Mouse (Mus musculus): ENCODE measurements around the gene Ttc28. TPM values are rescaled to one million over a fixed set of nuclear protein-coding genes. Genes with fewer than 3 reads are reported as not detected.
A peak's percentile ranks its signal among the peaks of the same experiment; 100 is the strongest.

Gene Ttc28
- polyA plus RNA-seq, 1 experiment from 2014 or later: 28.2 TPM

GRCm38 (mm10) chr5:110970162-110970780 lies 90.7 kb downstream of the Ttc28 start:
- no peaks in the 10 kb centered on the region for H3K9me3 ChIP-seq (replicated peaks)
- H3K4me1 ChIP-seq: 0 out of 2 replicates have a peak, but pooled peaks cover 2% of the 10 kb centered on the region
- H3K9ac ChIP-seq: no peak overlapping the region
- H3K4me3 ChIP-seq: no peak overlapping the region
- no peaks in the 10 kb centered on the region for H3K36me3 ChIP-seq
- 85% methylated on average over 9 of the region's 9 CpGs for WGBS
- no peak overlapping the region for H3K4me2 ChIP-seq (replicated peaks)
- no peak for ATAC-seq (ENCODE audit: low FRiP score)
- H3K27me3 ChIP-seq: no peaks in the 10 kb centered on the region
- H3K27ac ChIP-seq: no peak overlapping the region

DNA sequence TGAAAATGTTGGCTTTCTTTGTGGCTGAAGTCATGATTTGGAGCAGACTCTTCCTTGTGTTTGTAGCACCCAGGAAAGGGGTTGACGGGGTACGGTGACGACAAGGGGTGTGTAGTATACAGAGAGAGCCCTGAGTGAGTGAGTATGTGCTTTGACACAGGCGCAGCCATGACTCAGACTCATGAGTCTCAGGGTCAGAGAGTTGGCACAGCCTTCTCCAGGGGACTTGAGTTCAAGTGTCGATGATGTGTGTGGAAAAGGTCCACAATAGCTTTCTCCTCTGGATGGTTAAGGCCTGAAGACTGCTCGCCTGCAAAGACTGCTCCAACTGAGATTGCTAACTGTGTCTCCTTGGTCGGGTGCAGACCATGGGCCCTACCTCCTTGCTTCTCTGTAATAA lies 97.1 kb downstream of the Ttc28 start:
- peaks cover 13% of the 10 kb centered on the region for H3K4me1 ChIP-seq
- H3K4me3 ChIP-seq: no peak overlapping the region
- H3K9ac ChIP-seq: no peak overlapping the region
- 88% methylated on average over 7 of the region's 7 CpGs for WGBS
- no peak for ATAC-seq (ENCODE audit: low FRiP score)
- no peaks in the 10 kb centered on the region for H3K36me3 ChIP-seq
- no peaks in the 10 kb centered on the region for H3K9me3 ChIP-seq (replicated peaks)
- H3K27ac ChIP-seq: no peak overlapping the region
- H3K4me2 ChIP-seq (replicated peaks): no peak overlapping the region
- no peaks in the 10 kb centered on the region for H3K27me3 ChIP-seq

DNA sequence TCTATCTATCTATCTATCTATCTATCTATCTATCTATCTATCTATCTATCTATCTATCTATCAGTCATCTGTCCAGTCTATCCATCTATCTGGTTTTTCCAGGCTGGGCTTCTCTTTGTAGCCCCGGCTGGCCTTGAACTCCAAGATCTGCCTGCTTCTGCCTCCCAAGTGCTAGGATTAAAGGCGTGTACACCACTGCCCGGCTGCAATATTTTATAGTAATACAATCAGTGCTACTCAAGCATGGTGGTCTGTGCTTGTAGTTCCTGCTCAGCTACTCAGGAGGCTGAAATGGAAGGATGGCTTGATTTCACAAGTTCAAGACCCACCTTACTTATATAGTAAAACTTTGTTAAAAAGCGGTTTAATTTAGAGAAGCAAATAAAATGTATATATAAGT lies 98.2 kb downstream of the Ttc28 start:
- H3K4me2 ChIP-seq (replicated peaks): no peak overlapping the region
- ATAC-seq (ENCODE audit: low FRiP score): no peak
- WGBS: 84% methylated on average over 4 of the region's 4 CpGs
- H3K9ac ChIP-seq: no peak overlapping the region
- no peaks in the 10 kb centered on the region for H3K27me3 ChIP-seq
- peaks cover 13% of the 10 kb centered on the region for H3K4me1 ChIP-seq
- H3K36me3 ChIP-seq: no peaks in the 10 kb centered on the region
- H3K27ac ChIP-seq: no peak overlapping the region
- no peaks in the 10 kb centered on the region for H3K9me3 ChIP-seq (replicated peaks)
- H3K4me3 ChIP-seq: no peak overlapping the region

DNA sequence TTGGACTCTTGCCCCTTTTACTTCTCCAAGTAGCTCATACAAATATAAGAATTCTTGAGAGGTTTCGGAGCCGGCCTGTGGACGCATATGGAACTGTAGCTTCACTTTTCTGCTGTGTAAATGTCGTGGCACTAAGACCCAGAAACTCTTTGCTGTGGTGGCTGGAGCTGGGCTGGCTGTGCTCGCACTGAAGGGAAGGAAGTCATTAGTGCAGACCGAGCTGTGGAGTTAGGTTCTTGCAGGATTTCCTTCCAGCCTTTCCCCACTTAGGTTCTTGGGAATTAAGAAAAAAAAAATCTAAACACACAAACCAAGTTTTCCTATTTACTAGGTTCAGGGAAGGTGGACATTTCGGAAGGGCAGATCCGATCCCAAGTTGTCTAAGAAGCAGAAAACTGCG lies 98.9 kb downstream of the Ttc28 start:
- Histone ChIP-seq H3K9me3 (replicated peaks) (no peaks in the 10 kb centered on the region), H3K27me3 (no peaks in the 10 kb centered on the region), H3K4me2 (replicated peaks) (peak overlapping the region; percentile 93), H3K4me1 (peaks cover 14% of the 10 kb centered on the region), H3K4me3 (peak overlapping the region; percentile 77), H3K36me3 (no peaks in the 10 kb centered on the region), H3K9ac (peak overlapping the region; percentile 88), H3K27ac (peak overlapping the region; percentile 89)
- ATAC-seq (ENCODE audit: low FRiP score): peak; percentile 62; the same call in 1 of the 2 replicates
- WGBS: 2% methylated on average over 9 of the region's 9 CpGs

GRCm38 (mm10) chr5:110979011-110979860 lies 99.6 kb downstream of the Ttc28 start:
- WGBS: under 1% methylated on average over 92 of the region's 104 CpGs
- H3K4me2 ChIP-seq (replicated peaks): peak overlapping the region; percentile 93
- ATAC-seq (ENCODE audit: low FRiP score): peak; percentile 64
- no peaks in the 10 kb centered on the region for H3K27me3 ChIP-seq
- no peaks in the 10 kb centered on the region for H3K36me3 ChIP-seq
- H3K4me1 ChIP-seq: peaks cover 22% of the 10 kb centered on the region
- no peaks in the 10 kb centered on the region for H3K9me3 ChIP-seq (replicated peaks)
- peak overlapping the region; percentile 88 for H3K9ac ChIP-seq
- peak overlapping the region; percentile 89 for H3K27ac ChIP-seq
- H3K4me3 ChIP-seq: peak overlapping the region; percentile 77

- H3K9ac ChIP-seq: peak overlapping the region; percentile 88
- no peaks in the 10 kb centered on the region for H3K9me3 ChIP-seq (replicated peaks)
- H3K27ac ChIP-seq: peak overlapping the region; percentile 89
- H3K4me2 ChIP-seq (replicated peaks): peak overlapping the region; percentile 93
- no peaks in the 10 kb centered on the region for H3K36me3 ChIP-seq
- H3K4me1 ChIP-seq: peaks cover 27% of the 10 kb centered on the region
- H3K27me3 ChIP-seq: no peaks in the 10 kb centered on the region
- under 1% methylated on average over 14 of the region's 14 CpGs for WGBS
- H3K4me3 ChIP-seq: peak overlapping the region; percentile 77
- peak; percentile 23 for ATAC-seq (ENCODE audit: low FRiP score)
These were observed 100.3 kb downstream of the Ttc28 start for GRCm38 (mm10) chr5:110979861-110980346.

DNA sequence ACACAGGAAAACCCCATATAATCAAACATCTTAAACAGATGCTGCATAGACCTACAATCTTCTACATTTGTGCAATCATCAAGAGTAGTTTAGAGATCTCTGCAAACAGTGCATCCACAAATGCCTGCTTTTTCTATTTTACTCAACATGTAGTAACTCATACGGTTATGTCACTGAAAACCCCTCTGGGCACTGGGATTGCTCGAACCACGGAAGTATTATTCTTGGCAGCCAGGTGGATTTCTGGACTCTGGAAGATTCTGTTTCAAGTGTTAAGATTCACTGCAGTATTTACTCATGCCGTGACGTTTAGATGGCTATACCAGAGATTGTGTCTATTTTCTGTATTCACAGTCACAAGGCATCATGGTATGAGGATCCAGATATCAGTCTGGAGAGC lies 101.0 kb downstream of the Ttc28 start:
- H3K9ac ChIP-seq: peak overlapping the region; percentile 88
- peak overlapping the region; percentile 89 for H3K27ac ChIP-seq

DNA sequence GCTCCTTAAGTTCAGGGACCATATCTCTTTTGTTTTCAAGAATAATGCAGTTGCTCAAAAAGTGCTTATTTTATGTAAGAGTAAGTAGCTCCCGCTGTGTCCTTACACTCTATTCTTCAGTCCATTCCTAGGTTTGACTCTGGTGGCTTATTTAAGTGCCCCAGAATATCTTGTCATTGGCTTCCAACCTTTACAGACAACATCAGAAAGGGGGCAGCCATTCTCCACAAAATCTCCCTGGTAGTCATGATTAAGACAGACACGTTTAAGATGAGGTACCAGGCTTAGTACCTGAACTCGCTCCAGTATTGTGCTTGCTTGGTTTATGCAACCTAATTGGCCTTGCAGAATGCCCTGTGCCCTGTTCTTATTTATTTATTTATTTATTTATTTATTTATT lies 102.8 kb downstream of the Ttc28 start:
- Histone ChIP-seq H3K4me1 (peaks cover 30% of the 10 kb centered on the region), H3K9ac (no peak overlapping the region), H3K27ac (no peak overlapping the region), H3K36me3 (no peaks in the 10 kb centered on the region), H3K9me3 (replicated peaks) (no peaks in the 10 kb centered on the region), H3K4me2 (replicated peaks) (0 out of 2 replicates have a peak overlapping the region, but pooled peaks have one; percentile 93), H3K27me3 (no peaks in the 10 kb centered on the region), H3K4me3 (no peak overlapping the region)
- 68% methylated on average over 3 of the region's 3 CpGs for WGBS
- ATAC-seq (ENCODE audit: low FRiP score): no peak

More for the DNA sequence above, 101.0 kb downstream of the Ttc28 start:
- ATAC-seq (ENCODE audit: low FRiP score): no peak
- H3K4me2 ChIP-seq (replicated peaks): peak overlapping the region; percentile 93
- H3K27me3 ChIP-seq: no peaks in the 10 kb centered on the region
- WGBS: 55% methylated on average over 5 of the region's 5 CpGs
- H3K36me3 ChIP-seq: no peaks in the 10 kb centered on the region
- peaks cover 30% of the 10 kb centered on the region for H3K4me1 ChIP-seq
- no peaks in the 10 kb centered on the region for H3K9me3 ChIP-seq (replicated peaks)
- H3K4me3 ChIP-seq: peak overlapping the region; percentile 77

GRCm38 (mm10) chr5:110984136-110984681 lies 104.6 kb downstream of the Ttc28 start:
- Histone ChIP-seq H3K4me2 (replicated peaks) (no peak overlapping the region), H3K27ac (no peak overlapping the region), H3K9ac (no peak overlapping the region), H3K36me3 (no peaks in the 10 kb centered on the region), H3K27me3 (no peaks in the 10 kb centered on the region), H3K4me3 (no peak overlapping the region), H3K4me1 (peaks cover 27% of the 10 kb centered on the region), H3K9me3 (replicated peaks) (no peaks in the 10 kb centered on the region)
- WGBS: 80% methylated on average over 6 of the region's 6 CpGs
- no peak for ATAC-seq (ENCODE audit: low FRiP score)

DNA sequence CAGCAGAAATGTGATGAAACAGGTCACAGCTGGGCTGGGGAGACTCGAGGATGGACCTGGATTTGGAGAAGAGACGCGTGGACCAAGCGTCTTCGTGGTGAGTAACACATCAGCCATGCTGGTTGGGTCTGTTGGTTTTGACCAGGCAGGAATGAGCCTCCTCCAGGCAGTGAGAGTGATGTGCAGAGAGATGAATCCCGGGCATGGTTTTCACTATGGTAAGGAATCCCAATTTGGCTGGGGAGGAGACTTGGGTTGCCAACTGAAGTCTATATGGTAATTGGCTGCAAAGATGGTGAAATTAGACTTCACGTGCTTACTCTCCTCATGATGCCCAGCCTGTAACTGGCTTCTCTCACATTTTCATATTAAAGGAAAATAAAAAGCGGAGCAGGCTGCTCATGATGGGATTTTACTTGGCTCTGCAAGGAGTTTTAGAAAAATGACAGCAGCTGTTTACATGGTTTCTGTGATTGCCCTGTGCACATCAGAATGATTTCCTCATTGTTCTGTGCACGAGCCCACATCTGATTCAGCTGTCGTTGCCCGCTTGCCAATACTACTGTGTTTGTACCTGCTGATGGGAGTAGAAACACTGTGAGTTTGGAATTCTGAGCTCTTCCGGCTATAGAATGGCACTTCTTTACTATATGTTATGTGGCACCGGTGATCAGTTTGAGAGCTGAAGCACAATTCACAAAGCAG lies 117.4 kb downstream of the Ttc28 start:
- no peaks in the 10 kb centered on the region for H3K27me3 ChIP-seq
- H3K4me2 ChIP-seq (replicated peaks): no peak overlapping the region
- ATAC-seq (ENCODE audit: low FRiP score): no peak
- 83% methylated on average over 13 of the region's 13 CpGs for WGBS
- H3K4me1 ChIP-seq: peaks cover 16% of the 10 kb centered on the region
- H3K9ac ChIP-seq: no peak overlapping the region
- no peak overlapping the region for H3K27ac ChIP-seq
- no peaks in the 10 kb centered on the region for H3K36me3 ChIP-seq
- H3K4me3 ChIP-seq: no peak overlapping the region
- no peaks in the 10 kb centered on the region for H3K9me3 ChIP-seq (replicated peaks)

- H3K9ac ChIP-seq: no peak overlapping the region
- H3K4me1 ChIP-seq: peaks cover 16% of the 10 kb centered on the region
- ATAC-seq (ENCODE audit: low FRiP score): no peak
- H3K27ac ChIP-seq: no peak overlapping the region
- 63% methylated on average over 7 of the region's 7 CpGs for WGBS
- no peaks in the 10 kb centered on the region for H3K9me3 ChIP-seq (replicated peaks)
- H3K4me2 ChIP-seq (replicated peaks): no peak overlapping the region
- H3K36me3 ChIP-seq: no peaks in the 10 kb centered on the region
- H3K4me3 ChIP-seq: no peak overlapping the region
- no peaks in the 10 kb centered on the region for H3K27me3 ChIP-seq
These were observed 118.1 kb downstream of the Ttc28 start for GRCm38 (mm10) chr5:110997692-110998091.

DNA sequence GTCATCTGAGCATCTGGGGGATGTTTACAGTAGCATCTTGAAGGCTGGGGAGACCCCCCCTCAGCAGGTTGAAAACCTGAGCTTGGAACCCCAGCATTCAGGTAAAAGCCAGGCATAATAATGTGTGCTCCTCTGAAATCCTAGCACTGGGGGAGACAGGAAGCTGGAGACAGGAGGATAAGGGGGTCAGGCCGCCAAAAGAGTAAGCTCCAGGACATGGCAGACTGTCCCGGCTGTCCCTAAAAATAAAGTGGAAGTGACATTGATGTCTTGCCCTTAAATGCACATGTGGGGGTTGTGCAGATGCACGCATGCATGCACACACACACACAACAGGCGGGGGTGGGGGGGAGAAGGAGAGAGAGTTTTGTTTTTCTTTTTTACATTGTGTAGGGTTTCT lies 118.7 kb downstream of the Ttc28 start:
- WGBS: 65% methylated on average over 4 of the region's 4 CpGs
- H3K27me3 ChIP-seq: no peaks in the 10 kb centered on the region
- H3K9ac ChIP-seq: no peak overlapping the region
- H3K4me1 ChIP-seq: peaks cover 16% of the 10 kb centered on the region
- H3K27ac ChIP-seq: no peak overlapping the region
- H3K36me3 ChIP-seq: no peaks in the 10 kb centered on the region
- H3K4me3 ChIP-seq: no peak overlapping the region
- no peaks in the 10 kb centered on the region for H3K9me3 ChIP-seq (replicated peaks)
- no peak for ATAC-seq (ENCODE audit: low FRiP score)
- no peak overlapping the region for H3K4me2 ChIP-seq (replicated peaks)

All from hindbrain, embryonic 12.5 days (tissue).